Mouse (Mus musculus) kidney, embryonic 16.5 days (tissue): ENCODE measurements around the gene Fstl4. TPM values are rescaled to one million over a fixed set of nuclear protein-coding genes. Genes with fewer than 3 reads are reported as not detected.

ENCODE experiments used
- ATAC-seq: fragments of 200-750 bp; cut with Nextera tagmentation; 2 replicates; pipeline ENCODE4 v1.8.0; 2017; ENCODE audit warnings: moderate TSS enrichment; ENCODE audit not compliant: low FRiP score, low TSS enrichment
- H3K27ac ChIP-seq: fragments of 300-500 bp; sonication (generic); 2 replicates; pipeline ENCODE4 v1.5.1; 2014; ENCODE audit warnings: low read length
- H3K27me3 ChIP-seq: fragments of 300-500 bp; sonication (generic); 2 replicates; pipeline ENCODE4 v1.6.1; 2014; ENCODE audit warnings: low read length, control low read depth, mixed read lengths; ENCODE audit not compliant: insufficient read depth
- H3K36me3 ChIP-seq: fragments of 300-500 bp; sonication (generic); 2 replicates; pipeline ENCODE4 v1.6.1; 2014; ENCODE audit warnings: low read length, control low read depth, mixed read lengths; ENCODE audit not compliant: insufficient read depth
- H3K4me1 ChIP-seq: fragments of 300-500 bp; sonication (generic); 2 replicates; pipeline ENCODE4 v1.6.1; 2014; ENCODE audit warnings: low read length, control low read depth, mixed read lengths; ENCODE audit not compliant: insufficient read depth
- H3K4me2 ChIP-seq: fragments of 300-500 bp; sonication (generic); replicated peaks from 2 replicates; pipeline ENCODE4 v1.6.1; 2014; ENCODE audit warnings: low read depth, low read length
- H3K4me3 ChIP-seq: fragments of 300-500 bp; sonication (generic); 2 replicates; pipeline ENCODE4 v1.5.1; 2014; ENCODE audit warnings: mild to moderate bottlenecking, low read length
- H3K9ac ChIP-seq: fragments of 300-500 bp; sonication (generic); replicated peaks from 2 replicates; pipeline ENCODE4 v1.6.1; 2014; ENCODE audit warnings: low read length
- H3K9me3 ChIP-seq: fragments of 300-500 bp; sonication (generic); 2 replicates; pipeline ENCODE4 v1.6.1; 2016; ENCODE audit warnings: low read length, control low read depth
- WGBS: fragments of 180-500 bp; shearing (Covaris S2); extraction: QIAGEN DNeasy Blood & Tissue Kit; methylation state at CpG from one replicate; pipeline ENCODE4 v1.1.7; 2014; 5-methylcytosine and 5-hydroxymethylcytosine counted together
- polyA plus RNA-seq: library from polyadenylated mRNA; unstranded; fragments of >200 nt; fragmentation: Nextera tagmentation; extraction: Ambion mirVana; gene quantifications from 2 replicates; pipeline ENCODE4 v1.2.1, GENCODE M21; 2015

Gene Fstl4
- polyA plus RNA-seq, 1 experiment from 2014 or later: 1.0 TPM

DNA sequence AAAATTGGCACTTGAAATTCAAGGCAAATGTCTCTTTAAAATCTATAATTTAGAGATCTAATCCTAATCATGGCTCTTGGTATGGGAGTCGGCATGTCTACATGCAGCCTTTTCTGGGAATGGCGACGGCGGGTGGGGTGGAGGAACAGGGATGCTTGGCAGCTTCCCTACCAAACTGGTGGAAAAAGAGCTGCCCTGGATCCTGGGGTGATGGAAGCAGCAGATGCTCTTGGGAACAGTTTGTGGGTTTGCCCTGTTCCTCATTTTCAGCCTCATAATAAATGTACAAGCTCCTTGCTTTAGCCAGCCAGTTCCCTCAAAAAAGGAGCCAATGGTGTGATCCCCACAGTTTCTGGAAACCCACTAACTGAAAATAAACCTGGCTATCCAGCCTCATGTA, 163.9 kb downstream of the Fstl4 start:
- Histone ChIP-seq H3K9me3 (no peaks in the 10 kb centered on the region), H3K27me3 (no peaks in the 10 kb centered on the region), H3K4me3 (no peak overlapping the region), H3K27ac (no peak overlapping the region), H3K36me3 (no peaks in the 10 kb centered on the region), H3K4me2 (no peak overlapping the region), H3K9ac (no peak overlapping the region), H3K4me1 (peaks cover 4% of the 10 kb centered on the region; the same call in 1 of the 2 replicates)
- 92% methylated on average over 4 of the region's 4 CpGs for WGBS
- no peak for ATAC-seq

- Histone ChIP-seq H3K4me2 (no peak overlapping the region), H3K27me3 (no peaks in the 10 kb centered on the region), H3K36me3 (no peaks in the 10 kb centered on the region), H3K9me3 (no peaks in the 10 kb centered on the region), H3K27ac (no peak overlapping the region), H3K9ac (no peak overlapping the region), H3K4me3 (no peak overlapping the region), H3K4me1 (no peaks in the 10 kb centered on the region)
- no peak for ATAC-seq
- 50% methylated on average over 12 of the region's 12 CpGs for WGBS
Observed at GRCm38 (mm10) chr11:52939336-52940070, 175.1 kb downstream of the Fstl4 start.

DNA sequence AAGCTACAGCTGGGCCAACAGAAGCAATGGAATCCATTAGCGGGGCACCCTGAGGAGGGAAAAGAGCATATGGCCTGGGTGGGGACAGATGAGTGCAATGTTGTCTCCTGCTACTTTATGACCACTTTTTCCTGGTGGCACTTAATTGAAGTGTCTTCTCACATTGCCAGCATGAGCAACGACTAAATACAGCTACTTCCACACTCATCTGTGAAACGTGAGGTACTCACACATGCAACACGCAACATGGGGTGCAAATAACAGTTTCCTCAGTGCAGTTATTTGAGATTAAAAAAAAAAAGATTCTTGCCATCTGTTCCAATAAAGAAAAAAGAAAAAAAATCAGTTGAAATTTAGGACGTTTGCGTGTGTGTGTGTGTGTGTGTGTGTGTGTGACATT, 178.5 kb downstream of the Fstl4 start:
- no peaks in the 10 kb centered on the region for H3K27me3 ChIP-seq
- no peak overlapping the region for H3K9ac ChIP-seq
- H3K36me3 ChIP-seq: no peaks in the 10 kb centered on the region
- ATAC-seq: no peak
- no peak overlapping the region for H3K4me2 ChIP-seq
- H3K4me1 ChIP-seq: no peaks in the 10 kb centered on the region
- H3K4me3 ChIP-seq: no peak overlapping the region
- WGBS: 58% methylated on average over 6 of the region's 6 CpGs
- no peak overlapping the region for H3K27ac ChIP-seq
- no peaks in the 10 kb centered on the region for H3K9me3 ChIP-seq

DNA sequence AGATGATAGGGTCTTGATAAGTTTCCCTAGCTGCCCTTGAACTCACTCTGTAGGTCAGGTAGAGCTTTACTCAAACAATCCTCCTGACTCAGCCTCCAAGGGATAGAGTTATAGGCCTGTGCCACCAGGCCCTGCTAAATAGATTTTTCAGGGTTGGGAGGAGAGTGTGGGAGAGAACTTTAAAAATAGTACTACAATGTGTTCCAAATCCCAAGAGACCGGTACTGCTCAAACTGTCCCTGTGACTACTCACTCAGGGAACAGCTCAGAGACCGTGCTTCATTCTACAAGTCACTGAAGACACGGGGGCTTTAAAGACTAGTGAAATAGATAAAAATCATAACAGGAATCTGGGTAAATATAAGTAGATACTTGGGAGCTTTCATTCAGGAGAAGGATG, 190.6 kb downstream of the Fstl4 start:
- Histone ChIP-seq H3K9me3 (no peaks in the 10 kb centered on the region), H3K27ac (no peak overlapping the region), H3K27me3 (no peaks in the 10 kb centered on the region), H3K4me1 (0 out of 2 replicates have a peak, but pooled peaks cover 3% of the 10 kb centered on the region), H3K36me3 (no peaks in the 10 kb centered on the region), H3K4me2 (no peak overlapping the region), H3K9ac (no peak overlapping the region), H3K4me3 (no peak overlapping the region)
- ATAC-seq: no peak
- WGBS: 88% methylated on average over 3 of the region's 3 CpGs

- 48% methylated on average over 9 of the region's 9 CpGs for WGBS
- Histone ChIP-seq H3K36me3 (no peaks in the 10 kb centered on the region), H3K4me3 (no peak overlapping the region), H3K27me3 (no peaks in the 10 kb centered on the region), H3K9ac (no peak overlapping the region), H3K4me1 (no peaks in the 10 kb centered on the region), H3K27ac (no peak overlapping the region), H3K4me2 (no peak overlapping the region), H3K9me3 (no peaks in the 10 kb centered on the region)
- ATAC-seq: no peak
Observed at GRCm38 (mm10) chr11:52968809-52969208, 204.4 kb downstream of the Fstl4 start.

- Histone ChIP-seq H3K27ac (no peak overlapping the region), H3K9ac (no peak overlapping the region), H3K36me3 (no peaks in the 10 kb centered on the region), H3K4me2 (no peak overlapping the region), H3K4me3 (no peak overlapping the region), H3K4me1 (no peaks in the 10 kb centered on the region), H3K27me3 (no peaks in the 10 kb centered on the region), H3K9me3 (no peaks in the 10 kb centered on the region)
- 85% methylated on average over 6 of the region's 6 CpGs for WGBS
- ATAC-seq: no peak
Observed at GRCm38 (mm10) chr11:52970396-52970795, 206.0 kb downstream of the Fstl4 start.

DNA sequence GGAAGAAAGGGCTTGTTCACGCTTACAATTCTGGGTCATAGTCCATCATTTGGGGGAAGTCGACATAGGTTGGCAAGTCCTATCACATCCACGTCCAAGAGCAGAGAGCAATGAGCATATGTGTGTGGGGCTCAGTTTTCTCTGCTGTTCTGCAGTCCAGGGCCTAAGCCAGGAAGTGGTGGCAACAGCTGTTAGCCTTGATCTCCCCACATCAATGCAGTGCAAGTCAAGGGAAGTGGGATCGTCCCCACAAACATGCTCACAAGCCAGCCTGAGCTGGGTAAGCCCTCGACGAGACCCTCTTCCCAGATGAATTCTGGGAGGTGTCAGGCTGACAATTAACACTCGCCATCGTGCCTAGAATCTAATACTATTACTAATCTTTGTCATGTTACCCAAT, 222.6 kb downstream of the Fstl4 start:
- ATAC-seq: no peak

GRCm38 (mm10) chr11:52994688-52995087, 230.3 kb downstream of the Fstl4 start:
- Histone ChIP-seq H3K27ac (no peak overlapping the region), H3K4me1 (no peaks in the 10 kb centered on the region), H3K36me3 (no peaks in the 10 kb centered on the region), H3K4me3 (no peak overlapping the region), H3K4me2 (no peak overlapping the region), H3K9ac (no peak overlapping the region), H3K9me3 (no peaks in the 10 kb centered on the region), H3K27me3 (no peaks in the 10 kb centered on the region)
- whole genome bisulfite sequencing: 91% methylated on average over 5 of the region's 5 CpGs
- no peak for ATAC-seq

More for the DNA sequence above, 222.6 kb downstream of the Fstl4 start:
- Histone ChIP-seq H3K9ac (no peak overlapping the region), H3K4me2 (no peak overlapping the region), H3K9me3 (no peaks in the 10 kb centered on the region), H3K27ac (no peak overlapping the region), H3K4me1 (no peaks in the 10 kb centered on the region), H3K27me3 (no peaks in the 10 kb centered on the region), H3K4me3 (no peak overlapping the region), H3K36me3 (no peaks in the 10 kb centered on the region)
- WGBS: 83% methylated on average over 8 of the region's 8 CpGs

GRCm38 (mm10) chr11:52996434-52997093, 232.1 kb downstream of the Fstl4 start:
- no peaks in the 10 kb centered on the region for H3K36me3 ChIP-seq
- H3K27me3 ChIP-seq: no peaks in the 10 kb centered on the region
- 51% methylated on average over 15 of the region's 16 CpGs for WGBS
- H3K4me2 ChIP-seq: no peak overlapping the region
- H3K9ac ChIP-seq: no peak overlapping the region
- H3K27ac ChIP-seq: no peak overlapping the region
- H3K4me1 ChIP-seq: no peaks in the 10 kb centered on the region
- H3K4me3 ChIP-seq: no peak overlapping the region
- no peaks in the 10 kb centered on the region for H3K9me3 ChIP-seq
- ATAC-seq: no peak

GRCm38 (mm10) chr11:52997421-52997820, 233.0 kb downstream of the Fstl4 start:
- no peak overlapping the region for H3K9ac ChIP-seq
- no peak overlapping the region for H3K27ac ChIP-seq
- no peak for ATAC-seq
- no peaks in the 10 kb centered on the region for H3K4me1 ChIP-seq
- H3K27me3 ChIP-seq: no peaks in the 10 kb centered on the region
- no peaks in the 10 kb centered on the region for H3K36me3 ChIP-seq
- no peaks in the 10 kb centered on the region for H3K9me3 ChIP-seq
- H3K4me3 ChIP-seq: no peak overlapping the region
- 41% methylated on average over 4 of the region's 4 CpGs for WGBS
- no peak overlapping the region for H3K4me2 ChIP-seq
